Mouse (Mus musculus) CH12.LX (cell line): Measurements from ENCODE around the gene Gemin6. TPM values are rescaled to one million over a fixed set of nuclear protein-coding genes. Genes with fewer than 3 reads are reported as not detected.

Source experiments
- DNase-seq: peaks from one replicate; pipeline ENCODE4 v3.0.0-alpha.2; 2013; ENCODE audit errors: extremely low read depth
- H3K27ac ChIP-seq: 2 replicates; pipeline ENCODE4 v1.5.1; 2012; ENCODE audit warnings: low read depth, mild to moderate bottlenecking, control low read depth, moderate library complexity; ENCODE audit not compliant: insufficient read depth
- H3K27me3 ChIP-seq: replicated peaks from 2 replicates; pipeline ENCODE3; 2012; ENCODE audit warnings: inconsistent platforms
- H3K36me3 ChIP-seq, 2 experiments: replicated peaks in 1 of 2; 2 replicates each; pipeline versions ENCODE3 to v1.6.1; 2012; ENCODE audit warnings: inconsistent platforms in 1 of 2, low read length in 1 of 2, mild to moderate bottlenecking in 1 of 2, mixed read lengths in 1 of 2, moderate library complexity in 1 of 2; ENCODE audit not compliant: control insufficient read depth in 1 of 2, insufficient read depth in 1 of 2
- H3K4me1 ChIP-seq, 2 experiments: 2 replicates each; pipeline ENCODE4 v1.6.1; 2012; ENCODE audit warnings: inconsistent platforms in 1 of 2, moderate library complexity in 1 of 2; ENCODE audit not compliant: insufficient read depth in 2 of 2, control insufficient read depth in 1 of 2
- H3K4me2 ChIP-seq: 2 replicates; pipeline ENCODE4 v1.6.1; 2012; ENCODE audit warnings: low read depth, mild to moderate bottlenecking, control low read depth; ENCODE audit not compliant: poor library complexity, insufficient read depth, severe bottlenecking
- H3K4me3 ChIP-seq, 3 experiments: fragments of 150-350 bp in 1 of 3; sonication (generic) in 1 of 3; replicated peaks in 1 of 3; 2 replicates each; pipeline versions ENCODE3 to v1.5.1; 2011 to 2012; ENCODE audit warnings: low read depth in 2 of 3, low read length in 2 of 3, mild to moderate bottlenecking in 2 of 3, moderate library complexity in 2 of 3, control low read depth in 1 of 3, improper control_type of control experiment in 1 of 3, inconsistent platforms in 1 of 3, mixed read lengths in 1 of 3; ENCODE audit not compliant: poor library complexity in 1 of 3
- H3K79me2 ChIP-seq: replicated peaks from 2 replicates; pipeline ENCODE4 v1.6.1; 2012; ENCODE audit warnings: mild to moderate bottlenecking, moderate library complexity; ENCODE audit not compliant: control insufficient read depth, poor library complexity, insufficient read depth, severe bottlenecking; ENCODE audit errors: extremely low read depth
- H3K9ac ChIP-seq: 2 replicates; pipeline ENCODE4 v1.6.1; 2012; ENCODE audit warnings: low read depth, mild to moderate bottlenecking, control low read depth, moderate library complexity; ENCODE audit not compliant: insufficient read depth
- H3K9me3 ChIP-seq: replicated peaks from 2 replicates; pipeline ENCODE3; 2012; ENCODE audit warnings: low read length, inconsistent platforms, mixed read lengths
- BHLHE40 ChIP-seq: IDR thresholded peaks from 2 replicates; pipeline ENCODE4 v1.6.1; 2011; ENCODE audit warnings: mild to moderate bottlenecking, low read depth, low read length, improper control_type of control experiment
- CHD1 ChIP-seq: IDR thresholded peaks from 2 replicates; pipeline ENCODE4 v1.6.1; 2012; ENCODE audit warnings: low read depth, low read length, improper control_type of control experiment, inconsistent platforms
- CHD2 ChIP-seq: IDR thresholded peaks from 2 replicates; pipeline ENCODE4 v1.6.1; 2011; ENCODE audit warnings: low read length, improper control_type of control experiment
- CTCF ChIP-seq, 2 experiments: IDR thresholded peaks in 1 of 2; conservative IDR thresholded peaks in 1 of 2; 2 replicates each; pipeline ENCODE4 v1.5.1; 2011 to 2012; ENCODE audit warnings: low read depth in 2 of 2, low read length in 2 of 2, improper control_type of control experiment in 1 of 2, inconsistent platforms in 1 of 2, mild to moderate bottlenecking in 1 of 2, moderate library complexity in 1 of 2
- ELF1 ChIP-seq: IDR thresholded peaks from 2 replicates; pipeline ENCODE4 v1.6.1; 2014; ENCODE audit warnings: low read depth, mild to moderate bottlenecking, inconsistent platforms, low read length, improper control_type of control experiment
- GABPA ChIP-seq: IDR thresholded peaks from 2 replicates; pipeline ENCODE4 v1.6.1; 2012; ENCODE audit warnings: low read depth, low read length, improper control_type of control experiment, inconsistent platforms; ENCODE audit not compliant: insufficient replicate concordance
- KAT2A ChIP-seq: IDR thresholded peaks from 2 replicates; pipeline ENCODE4 v1.6.1; 2012; ENCODE audit warnings: low read length, improper control_type of control experiment, inconsistent platforms; ENCODE audit not compliant: insufficient replicate concordance
- MAX ChIP-seq: IDR thresholded peaks from 2 replicates; pipeline ENCODE4 v1.6.1; 2011; ENCODE audit warnings: low read length, improper control_type of control experiment
- MAZ ChIP-seq: IDR thresholded peaks from 2 replicates; pipeline ENCODE4 v1.6.1; 2012; ENCODE audit warnings: low read depth, mild to moderate bottlenecking, inconsistent platforms, low read length, improper control_type of control experiment, moderate library complexity
- MEF2A ChIP-seq: IDR thresholded peaks from 2 replicates; pipeline ENCODE4 v1.6.1; 2014; ENCODE audit warnings: low read depth, mild to moderate bottlenecking, inconsistent platforms, low read length, improper control_type of control experiment, borderline replicate concordance
- MXI1 ChIP-seq: IDR thresholded peaks from 2 replicates; pipeline ENCODE4 v1.6.1; 2011; ENCODE audit warnings: mild to moderate bottlenecking, low read depth, low read length, improper control_type of control experiment
- MYC ChIP-seq: IDR thresholded peaks from 2 replicates; pipeline ENCODE4 v1.6.1; 2011; ENCODE audit warnings: low read depth, mild to moderate bottlenecking, improper control_type of control experiment, low read length
- NELFE ChIP-seq: IDR thresholded peaks from 2 replicates; pipeline ENCODE4 v1.6.1; 2011; ENCODE audit warnings: low read depth, low read length, improper control_type of control experiment
- PAX5 ChIP-seq: IDR thresholded peaks from 2 replicates; pipeline ENCODE4 v1.6.1; 2012; ENCODE audit warnings: low read length, inconsistent platforms, mixed read lengths
- POLR2A ChIP-seq: IDR thresholded peaks from 2 replicates; pipeline ENCODE4 v1.6.1; 2011; ENCODE audit warnings: low read depth, mild to moderate bottlenecking, improper control_type of control experiment, low read length
- POLR2AphosphoS2 ChIP-seq: IDR thresholded peaks from 2 replicates; pipeline ENCODE4 v1.6.1; 2011; ENCODE audit warnings: low read depth, low read length, improper control_type of control experiment
- RAD21 ChIP-seq: IDR thresholded peaks from 2 replicates; pipeline ENCODE4 v1.6.1; 2011; ENCODE audit warnings: low read depth, mild to moderate bottlenecking, low read length, improper control_type of control experiment, moderate library complexity
- SIN3A ChIP-seq: IDR thresholded peaks from 2 replicates; pipeline ENCODE4 v1.6.1; 2012; ENCODE audit warnings: low read length, improper control_type of control experiment, inconsistent platforms
- SMC3 ChIP-seq: IDR thresholded peaks from 2 replicates; pipeline ENCODE4 v1.6.1; 2011; ENCODE audit warnings: low read depth, low read length, improper control_type of control experiment
- TBP ChIP-seq: conservative IDR thresholded peaks from 2 replicates; pipeline ENCODE4 v1.6.1; 2011; ENCODE audit warnings: low read depth, low read length, improper control_type of control experiment
- TCF12 ChIP-seq: IDR thresholded peaks from 2 replicates; pipeline ENCODE4 v1.6.1; 2014; ENCODE audit warnings: low read depth, mild to moderate bottlenecking, inconsistent platforms, low read length, improper control_type of control experiment
- UBTF ChIP-seq: IDR thresholded peaks from 2 replicates; pipeline ENCODE4 v1.6.1; 2012; ENCODE audit warnings: low read depth, mild to moderate bottlenecking, inconsistent platforms, low read length, improper control_type of control experiment, moderate library complexity
- USF1 ChIP-seq: IDR thresholded peaks from 2 replicates; pipeline ENCODE4 v1.6.1; 2014; ENCODE audit warnings: low read depth, mild to moderate bottlenecking, inconsistent platforms, low read length, improper control_type of control experiment
- ZC3H11A ChIP-seq: IDR thresholded peaks from 2 replicates; pipeline ENCODE4 v1.6.1; 2012; ENCODE audit warnings: low read depth, mild to moderate bottlenecking, inconsistent platforms, low read length, improper control_type of control experiment
- ZKSCAN1 ChIP-seq: IDR thresholded peaks from 2 replicates; pipeline ENCODE4 v1.6.1; 2012; ENCODE audit warnings: low read depth, inconsistent platforms, low read length, improper control_type of control experiment, borderline replicate concordance
- ZMIZ1 ChIP-seq: IDR thresholded peaks from 2 replicates; pipeline ENCODE4 v1.6.1; 2012; ENCODE audit warnings: low read depth, mild to moderate bottlenecking, inconsistent platforms, low read length, improper control_type of control experiment
- ZNF384 ChIP-seq: IDR thresholded peaks from 2 replicates; pipeline ENCODE4 v1.6.1; 2012; ENCODE audit warnings: low read depth, low read length, improper control_type of control experiment, inconsistent platforms
- dilution Hi-C: fragments of 300-500 bp; cut with MboI; formaldehyde crosslinking; loops from 2 replicates; pipeline ENCODE4 v1.14.3; 2020; ENCODE audit warnings: low sequenced_read_pairs; ENCODE audit not compliant: extremely low pct_unique_long_range_greater_than_20kb, extremely low pct_ligation_motif_present
- in situ Hi-C: fragments of 300-500 bp; cut with MboI; formaldehyde crosslinking; loops from 3 replicates; pipeline ENCODE4 v1.14.3; 2019; ENCODE audit warnings: low sequenced_read_pairs, low pct_ligation_motif_present, low pct_unique_long_range_greater_than_20kb, mixed read lengths
- polyA plus RNA-seq: library from polyadenylated mRNA; unstranded; fragments of >175 nt; gene quantifications from 2 replicates; pipeline ENCODE4 v1.2.1, GENCODE M21; 2012; ENCODE audit warnings: low read depth; ENCODE audit not compliant: insufficient read length
- total RNA-seq, 2 experiments: library from RNA; depleted of rRNA; stranded (reverse); fragments of 300-350 nt in 1 of 2; fragments of >200 nt in 1 of 2; gene quantifications; 2 replicates each; pipeline ENCODE4 v1.2.3; 2012 to 2014

Gene Gemin6
- total and polyA plus RNA-seq, 3 experiments, result 65.6 to 120 (median 66.0) TPM

DNA sequence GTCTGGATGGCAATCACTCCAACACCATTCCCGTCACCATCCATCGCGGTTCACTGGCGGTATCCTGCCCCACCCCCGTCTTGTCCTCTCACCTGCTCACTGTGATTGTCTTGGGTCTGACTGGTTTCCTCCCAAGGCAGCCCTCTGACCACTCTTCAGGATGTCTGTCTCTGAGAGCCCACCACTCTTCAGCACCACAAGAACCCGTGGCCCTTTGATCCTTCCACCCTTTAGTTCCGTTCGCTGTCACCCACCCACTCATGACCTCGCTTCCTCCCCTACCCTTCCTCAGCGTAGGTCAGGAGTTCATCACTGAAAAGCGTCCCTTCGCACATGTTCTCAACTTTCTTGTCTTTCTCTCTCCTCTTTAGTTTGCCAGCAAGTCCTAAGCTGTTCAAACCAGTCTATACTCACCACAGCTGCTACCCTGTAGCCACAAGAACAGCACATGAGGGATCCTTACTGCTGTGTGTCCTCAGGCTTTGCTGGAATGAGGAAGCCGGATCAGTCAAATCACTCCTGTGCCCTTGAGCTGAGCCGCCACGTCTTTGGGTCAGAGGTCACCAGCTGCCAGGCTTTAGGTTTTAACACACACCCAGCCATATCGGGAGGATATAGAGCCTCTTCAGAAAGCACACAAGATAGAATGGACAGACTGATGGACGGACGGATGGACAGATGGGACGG is 49.4 kb upstream of the Gemin6 start:
- H3K4me1 ChIP-seq, result peaks cover 15 to 42% of the 10 kb centered on the region in 2 experiments
- in situ Hi-C loops, result loop anchor here (5.0 to 25.0 kb wide), 4 partner anchors 50 to 463 kb away; partner anchors contain the start of genes Atl2, Cyp1b1, Galm and Hnrnpll
- no peaks in the 10 kb centered on the region for H3K27me3 ChIP-seq
- TF ChIP-seq BHLHE40 (0 out of 2 replicates have a peak, but pooled peaks have one; percentile 25), ZC3H11A (no peak), CHD1 (no peak), MXI1 (peak; percentile 65), MEF2A (no peak), NELFE (peak; percentile 57), TCF12 (no peak; the same call in 1 of the 2 replicates), MAZ (no peak; the same call in 1 of the 2 replicates), ZKSCAN1 (no peak), ZMIZ1 (peak; percentile 24; the same call in 1 of the 2 replicates), UBTF (peak; percentile 5; the same call in 1 of the 2 replicates), USF1 (no peak), POLR2A (peak; percentile 52; the same call in 1 of the 2 replicates), MAX (peak; percentile 64; the same call in 1 of the 2 replicates), SIN3A (peak; percentile 42; the same call in 1 of the 2 replicates), CHD2 (peak; percentile 6; the same call in 1 of the 2 replicates), KAT2A (0 out of 2 replicates have a peak, but pooled peaks have one; percentile 17), ELF1 (0 out of 2 replicates have a peak, but pooled peaks have one; percentile 43)
- TF ChIP-seq, all 38 proteins: peak for 11
- Histone ChIP-seq H3K9me3 (no peaks in the 10 kb centered on the region), H3K36me3 (no peaks in the 10 kb centered on the region), H3K9ac (peak overlapping the region; percentile 86), H3K4me3 (peak overlapping the region; percentile 35 to 80 (median 40)), H3K27ac (peak overlapping the region; percentile 95), H3K4me2 (peak overlapping the region; percentile 92), H3K79me2 (no peaks in the 10 kb centered on the region)
- peak; percentile 85 for DNase-seq
- dilution Hi-C loops, result no loop called here

DNA sequence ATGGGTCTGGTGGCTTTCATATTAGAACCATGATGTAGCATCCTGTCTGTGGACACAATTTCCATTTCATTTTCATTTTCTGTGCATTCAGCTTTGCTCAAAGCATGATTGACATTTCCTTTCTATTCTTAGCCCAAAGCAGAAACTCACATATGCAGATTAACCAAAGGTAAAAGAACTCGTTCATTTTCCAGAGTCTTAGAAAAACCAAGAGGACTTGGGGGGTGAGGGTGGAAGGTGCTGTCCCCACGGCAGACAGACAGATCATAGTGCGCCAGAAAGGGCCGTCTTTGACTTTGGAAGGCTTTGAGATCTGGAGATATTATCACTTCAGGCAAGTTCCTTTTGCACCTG is 48.9 kb upstream of the Gemin6 start:
- peak overlapping the region; percentile 92 for H3K4me2 ChIP-seq
- dilution Hi-C loops (no loop called here), in situ Hi-C loops (loop anchor here (10.0 to 25.0 kb wide), 3 partner anchors 51 to 463 kb away; partner anchors contain the start of genes Atl2, Cyp1b1 and Galm)
- H3K27me3 ChIP-seq, result no peaks in the 10 kb centered on the region
- peak overlapping the region; percentile 95 for H3K27ac ChIP-seq
- H3K9me3 ChIP-seq, result no peaks in the 10 kb centered on the region
- no peaks in the 10 kb centered on the region for H3K79me2 ChIP-seq
- H3K36me3 ChIP-seq, result no peaks in the 10 kb centered on the region
- H3K4me3 ChIP-seq, result peak overlapping the region; percentile 35 to 80 (median 40)
- peak; percentile 85 for DNase-seq
- H3K9ac ChIP-seq, result peak overlapping the region; percentile 86
- H3K4me1 ChIP-seq, result peaks cover 15 to 42% of the 10 kb centered on the region in 2 experiments
- TF ChIP-seq CHD2 (peak; percentile 11; the same call in 1 of the 2 replicates), SIN3A (no peak; the same call in 1 of the 2 replicates), KAT2A (no peak), MXI1 (peak; percentile 16; the same call in 1 of the 2 replicates), ELF1 (no peak), ZNF384 (peak; percentile 26; the same call in 1 of the 2 replicates), TCF12 (no peak; the same call in none of the 2 replicates), MEF2A (peak; percentile 97), SMC3 (peak; percentile 26; the same call in 1 of the 2 replicates), USF1 (no peak), MAZ (peak; percentile 24; the same call in 1 of the 2 replicates), ZKSCAN1 (no peak), MYC (no peak), BHLHE40 (peak; percentile 36; the same call in 1 of the 2 replicates), NELFE (no peak; the same call in 1 of the 2 replicates), CTCF (conservative IDR thresholded peaks at IDR 0.05 in 1 of 2, IDR thresholded peaks at IDR 0.05 in 1 of 2; ENCODE audit: low read depth in 2 of 2, low read length in 2 of 2) (no peak), TBP (0 out of 2 replicates have a peak, but pooled peaks have one; percentile 66), GABPA (no peak), POLR2AphosphoS2 (no peak), ZMIZ1 (0 out of 2 replicates have a peak, but pooled peaks have one; percentile 8), RAD21 (no peak; the same call in 1 of the 2 replicates), PAX5 (no peak)
